Mouse (Mus musculus): ENCODE measurements at regions not wholly inside any gene's neighbourhood (a gene's known extent, or its start where the extent isn't known, plus 50 kb on each side); places are given as distances from the start of the nearest gene placed in this dataset.

DNA sequence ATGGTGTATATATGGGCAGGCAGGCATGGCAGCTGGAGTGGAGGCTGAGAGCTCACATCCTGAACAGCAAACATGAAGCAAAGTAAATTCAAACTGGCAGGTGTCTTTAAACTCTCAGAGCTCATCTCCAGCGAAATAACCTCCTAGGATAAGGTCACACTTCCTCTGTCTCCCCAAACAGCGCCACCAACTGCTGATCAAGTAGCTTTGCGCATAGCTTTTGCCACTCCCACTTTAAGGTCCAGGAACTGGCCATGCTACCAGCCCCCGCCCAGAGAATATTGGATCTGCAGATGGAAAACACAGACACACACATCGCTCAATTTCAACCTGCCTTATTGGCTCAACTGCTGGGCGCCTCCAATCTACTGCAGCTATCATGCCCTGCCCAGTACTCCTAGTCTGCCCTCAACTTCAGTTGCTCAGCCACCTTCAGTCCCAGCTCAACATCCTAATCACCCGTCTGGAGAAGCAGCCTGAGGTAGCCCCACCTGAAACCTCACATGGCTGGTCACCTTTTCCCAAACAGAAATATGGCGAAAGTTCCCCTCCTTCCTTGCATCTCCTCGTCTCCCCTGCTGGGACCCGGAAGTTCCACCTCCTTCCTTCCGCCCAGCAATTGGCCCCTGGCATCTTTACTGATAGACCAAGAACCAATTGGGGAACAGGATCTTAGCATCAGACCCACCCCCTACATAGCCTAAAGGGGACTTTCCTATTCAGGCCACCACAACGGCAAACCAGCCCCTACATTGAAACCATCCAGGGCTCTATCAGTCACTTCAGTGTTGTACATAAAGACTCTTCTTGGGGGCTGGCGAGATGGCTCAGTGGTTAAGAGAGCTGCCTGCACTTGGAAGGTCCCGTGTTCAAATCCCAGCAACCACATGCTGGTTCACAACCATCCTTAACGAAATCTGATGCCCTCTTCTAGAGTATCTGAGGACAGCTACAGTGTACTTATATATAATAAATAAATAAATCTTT is 70.4 kb upstream of the Slc38a4 start:
- DNase-seq (ENCODE audit: low spot score) = no peak
- H3K9me3 ChIP-seq (ENCODE audit: control insufficient read depth, low read length) = no peaks in the 10 kb centered on the region
- 0 out of 2 replicates have a peak, but pooled peaks have one; percentile 4 for TF ChIP-seq CTCF (IDR thresholded peaks at IDR 0.05; ENCODE audit: low read depth)
- no peak for TF ChIP-seq EP300 (optimal IDR thresholded peaks at IDR 0.05)
- H3K9ac ChIP-seq (ENCODE audit: low read length) = no peak overlapping the region
- no peaks in the 10 kb centered on the region for H3K36me3 ChIP-seq (ENCODE audit: control insufficient read depth, insufficient read depth, low read length)
- H3K4me3 ChIP-seq (ENCODE audit: low read depth, low read length) = no peak overlapping the region
- no peaks in the 10 kb centered on the region for H3K4me1 ChIP-seq (replicated peaks; ENCODE audit: control insufficient read depth, insufficient read depth)
- no peaks in the 10 kb centered on the region for H3K27me3 ChIP-seq (ENCODE audit: control insufficient read depth, insufficient read depth, low read length)
- H3K4me2 ChIP-seq (replicated peaks; ENCODE audit: low read depth) = no peak overlapping the region
- no peak overlapping the region for H3K27ac ChIP-seq (replicated peaks)
- no peak for ATAC-seq (ENCODE audit: low FRiP score, low TSS enrichment)
- 84% methylated on average over 15 of the region's 15 CpGs for WGBS

DNA sequence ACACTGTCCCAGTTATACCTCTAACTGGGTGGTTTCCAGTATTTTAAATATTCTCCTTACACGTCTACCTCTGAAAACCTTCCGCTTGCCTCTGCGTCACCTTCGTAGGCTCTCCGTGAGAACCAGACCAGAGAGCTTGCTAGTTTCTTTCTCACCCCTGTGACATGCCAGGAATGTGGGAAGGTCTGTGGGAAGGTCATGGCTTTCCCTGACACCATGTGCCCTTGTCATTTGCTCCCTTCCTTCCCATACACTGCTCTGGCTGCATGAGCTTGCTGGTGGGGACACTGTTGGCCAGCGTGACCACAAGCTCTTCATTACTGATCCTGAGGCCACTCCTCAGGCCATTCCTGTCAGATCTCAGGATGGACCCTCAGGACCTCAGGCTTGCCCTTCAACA is 66.5 kb upstream of the Slc38a4 start:
- ATAC-seq (ENCODE audit: low FRiP score, low TSS enrichment) (no peak), DNase-seq (ENCODE audit: low spot score) (no peak)
- no peak overlapping the region for H3K4me3 ChIP-seq (ENCODE audit: low read depth, low read length)
- H3K4me1 ChIP-seq (replicated peaks; ENCODE audit: control insufficient read depth, insufficient read depth) = no peaks in the 10 kb centered on the region
- H3K36me3 ChIP-seq (ENCODE audit: control insufficient read depth, insufficient read depth, low read length) = no peaks in the 10 kb centered on the region
- TF ChIP-seq CTCF (IDR thresholded peaks at IDR 0.05; ENCODE audit: low read depth) (no peak), EP300 (optimal IDR thresholded peaks at IDR 0.05) (no peak)
- 85% methylated on average over 6 of the region's 6 CpGs for WGBS
- H3K4me2 ChIP-seq (replicated peaks; ENCODE audit: low read depth) = no peak overlapping the region
- H3K27me3 ChIP-seq (ENCODE audit: control insufficient read depth, insufficient read depth, low read length) = no peaks in the 10 kb centered on the region
- H3K9ac ChIP-seq (ENCODE audit: low read length) = no peak overlapping the region
- no peaks in the 10 kb centered on the region for H3K9me3 ChIP-seq (ENCODE audit: control insufficient read depth, low read length)
- H3K27ac ChIP-seq (replicated peaks) = no peak overlapping the region

DNA sequence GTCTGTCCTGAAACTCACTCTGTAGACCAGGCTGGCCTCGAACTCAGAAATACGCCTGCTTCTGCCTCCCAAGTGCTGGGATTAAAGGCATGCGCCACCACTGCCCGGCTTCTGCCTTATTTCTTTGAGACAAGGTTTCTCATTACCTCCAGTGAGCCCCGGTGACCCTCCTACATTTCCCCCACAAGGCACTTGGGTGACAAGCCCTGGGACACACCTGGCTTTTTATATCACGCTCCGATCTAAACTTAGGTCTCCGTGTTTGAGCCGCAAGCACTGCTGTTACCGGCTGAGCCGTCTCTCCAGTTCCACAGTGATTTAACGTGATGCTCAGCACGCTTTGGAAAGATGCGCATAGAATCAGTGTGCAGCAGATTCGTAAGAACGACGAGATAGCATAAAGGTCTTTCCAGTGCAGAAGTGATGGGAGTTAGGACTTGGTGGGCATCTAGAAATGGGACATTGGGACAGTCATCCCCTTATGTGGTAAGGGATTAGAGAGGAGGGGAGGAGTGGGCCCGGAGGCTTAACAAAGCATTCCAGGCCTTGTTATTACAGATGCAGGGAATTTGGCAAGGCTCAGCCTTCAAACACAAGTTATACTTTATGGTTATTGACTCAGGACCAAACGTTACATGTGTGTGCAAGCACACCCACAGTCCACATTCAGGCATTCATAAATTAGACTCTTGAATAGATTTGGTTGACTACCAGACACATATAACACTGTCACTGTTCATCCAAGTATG is 56.9 kb upstream of the Slc38a4 start:
- no peak overlapping the region for H3K4me2 ChIP-seq (replicated peaks; ENCODE audit: low read depth)
- WGBS = 75% methylated on average over 19 of the region's 19 CpGs
- H3K36me3 ChIP-seq (ENCODE audit: control insufficient read depth, insufficient read depth, low read length) = no peaks in the 10 kb centered on the region
- no peak overlapping the region for H3K27ac ChIP-seq (replicated peaks)
- no peaks in the 10 kb centered on the region for H3K9me3 ChIP-seq (ENCODE audit: control insufficient read depth, low read length)
- TF ChIP-seq EP300 (optimal IDR thresholded peaks at IDR 0.05) (no peak), CTCF (IDR thresholded peaks at IDR 0.05; ENCODE audit: low read depth) (no peak)
- no peaks in the 10 kb centered on the region for H3K4me1 ChIP-seq (replicated peaks; ENCODE audit: control insufficient read depth, insufficient read depth)
- H3K27me3 ChIP-seq (ENCODE audit: control insufficient read depth, insufficient read depth, low read length) = no peaks in the 10 kb centered on the region
- ATAC-seq (ENCODE audit: low FRiP score, low TSS enrichment) (no peak), DNase-seq (ENCODE audit: low spot score) (no peak)
- no peak overlapping the region for H3K4me3 ChIP-seq (ENCODE audit: low read depth, low read length)
- H3K9ac ChIP-seq (ENCODE audit: low read length) = no peak overlapping the region

DNA sequence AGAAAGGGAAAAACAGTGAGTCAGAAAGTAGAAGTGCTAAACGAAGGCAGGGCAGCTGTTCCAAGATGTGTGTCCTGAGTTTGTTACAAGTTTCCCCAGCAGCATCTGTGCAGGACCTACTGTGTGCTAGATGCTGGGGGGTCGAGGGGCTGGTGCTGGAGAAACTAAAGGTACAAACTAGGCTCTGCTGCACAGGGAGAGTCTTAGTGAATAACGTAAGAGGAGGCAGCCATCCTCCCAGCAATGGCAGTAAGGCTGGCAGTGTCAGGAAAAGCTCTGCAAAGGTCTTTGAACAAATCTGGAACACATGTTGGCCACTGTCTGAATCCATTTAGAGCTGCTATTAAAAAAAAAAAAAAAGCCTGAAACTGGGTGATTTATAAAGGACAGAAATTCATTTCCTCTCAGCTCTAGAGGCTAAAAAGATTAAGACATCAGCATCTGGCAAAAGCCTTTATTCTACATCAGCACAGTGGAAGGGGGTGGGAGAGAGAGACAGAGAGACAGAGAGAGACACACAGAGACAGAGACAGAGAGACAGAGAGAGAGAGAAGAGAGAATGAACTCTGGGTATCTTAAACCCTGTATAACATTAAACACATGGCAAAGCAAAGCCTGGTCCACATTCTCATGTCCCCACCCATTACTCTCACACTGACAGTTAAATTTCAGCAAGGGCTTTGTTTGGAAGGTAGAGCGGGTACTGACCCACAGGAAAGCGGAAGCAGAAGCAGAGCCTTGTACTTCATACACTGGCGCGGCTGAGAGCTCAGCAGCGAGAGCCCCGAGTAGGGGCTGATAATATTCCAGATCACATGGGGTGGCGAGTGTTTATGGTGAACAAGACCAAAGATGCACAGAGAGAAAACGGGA is 55.8 kb upstream of the Slc38a4 start:
- WGBS = 42% methylated on average over 11 of the region's 11 CpGs
- Histone ChIP-seq H3K9ac (ENCODE audit: low read length) (no peak overlapping the region), H3K27ac (replicated peaks) (no peak overlapping the region), H3K27me3 (ENCODE audit: control insufficient read depth, insufficient read depth, low read length) (no peaks in the 10 kb centered on the region), H3K9me3 (ENCODE audit: control insufficient read depth, low read length) (no peaks in the 10 kb centered on the region), H3K4me1 (replicated peaks; ENCODE audit: control insufficient read depth, insufficient read depth) (no peaks in the 10 kb centered on the region), H3K4me2 (replicated peaks; ENCODE audit: low read depth) (no peak overlapping the region), H3K4me3 (ENCODE audit: low read depth, low read length) (no peak overlapping the region), H3K36me3 (ENCODE audit: control insufficient read depth, insufficient read depth, low read length) (no peaks in the 10 kb centered on the region)
- TF ChIP-seq CTCF (IDR thresholded peaks at IDR 0.05; ENCODE audit: low read depth) (no peak), EP300 (optimal IDR thresholded peaks at IDR 0.05) (no peak)
- ATAC-seq (ENCODE audit: low FRiP score, low TSS enrichment) (no peak), DNase-seq (ENCODE audit: low spot score) (no peak)

DNA sequence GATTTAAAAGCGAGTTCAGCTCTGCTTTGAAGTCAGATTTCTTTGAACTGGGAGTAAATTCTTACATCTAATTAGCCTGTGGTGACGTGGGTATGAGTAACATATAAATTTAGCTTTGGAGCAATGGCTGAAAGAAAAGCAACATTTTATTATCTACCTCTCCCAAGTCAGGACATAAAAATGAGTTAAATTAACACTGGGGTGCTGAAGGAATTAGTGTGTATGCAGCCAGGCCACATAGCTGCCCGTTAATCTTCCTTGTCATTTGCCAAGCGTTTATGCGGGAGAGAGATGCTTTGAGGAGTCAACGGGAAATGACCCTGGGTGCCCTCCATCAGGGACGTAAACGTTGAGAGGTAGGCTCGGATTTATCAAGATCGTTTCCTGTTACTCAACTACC is 52.0 kb upstream of the Slc38a4 start:
- ATAC-seq (ENCODE audit: low FRiP score, low TSS enrichment) = no peak

More for the DNA sequence above, 52.0 kb upstream of the Slc38a4 start:
- 26% methylated on average over 10 of the region's 10 CpGs for WGBS
- Histone ChIP-seq H3K4me3 (ENCODE audit: low read depth, low read length) (no peak overlapping the region), H3K27me3 (ENCODE audit: control insufficient read depth, insufficient read depth, low read length) (no peaks in the 10 kb centered on the region), H3K36me3 (ENCODE audit: control insufficient read depth, insufficient read depth, low read length) (no peaks in the 10 kb centered on the region), H3K4me1 (replicated peaks; ENCODE audit: control insufficient read depth, insufficient read depth) (no peaks in the 10 kb centered on the region), H3K9ac (ENCODE audit: low read length) (no peak overlapping the region), H3K27ac (replicated peaks) (no peak overlapping the region), H3K9me3 (ENCODE audit: control insufficient read depth, low read length) (no peaks in the 10 kb centered on the region), H3K4me2 (replicated peaks; ENCODE audit: low read depth) (no peak overlapping the region)
- DNase-seq (ENCODE audit: low spot score) = no peak
- no peak for TF ChIP-seq CTCF (IDR thresholded peaks at IDR 0.05; ENCODE audit: low read depth)
- no peak for TF ChIP-seq EP300 (optimal IDR thresholded peaks at IDR 0.05)

Data from stomach, postnatal 0 days (tissue).